Mouse (Mus musculus): ENCODE results near the gene Rpl32. TPM values are rescaled to one million over a fixed set of nuclear protein-coding genes. Genes with fewer than 3 reads are reported as not detected.

The Rpl32 gene
- polyA plus RNA-seq, 2 experiments = 1,510 to 1,878 TPM

GRCm38 (mm10) chr6:115804432-115805192 lies 3.9 kb downstream of the Rpl32 start:
- Histone ChIP-seq H3K9me3 (ENCODE audit: control insufficient read depth, low read length) (no peaks in the 10 kb centered on the region), H3K4me2 (ENCODE audit: low read depth) (no peak overlapping the region), H3K36me3 (replicated peaks; ENCODE audit: control insufficient read depth, insufficient read depth, low read depth) (peaks cover 40% of the 10 kb centered on the region), H3K27me3 (ENCODE audit: control insufficient read depth, insufficient read depth, low read length) (no peaks in the 10 kb centered on the region), H3K27ac (no peak overlapping the region; the same call in 1 of the 2 replicates), H3K4me1 (replicated peaks; ENCODE audit: control insufficient read depth in 2 of 2, insufficient read depth in 2 of 2, low read length in 1 of 2) (peaks cover 0 to 13% of the 10 kb centered on the region in 2 experiments; a peak in 2 of 4 replicates), H3K9ac (replicated peaks) (no peak overlapping the region), H3K4me3 (ENCODE audit: insufficient read depth in 1 of 2, low read depth in 2 of 2, low read length in 2 of 2) (no peak overlapping the region)
- TF ChIP-seq CTCF (IDR thresholded peaks at IDR 0.05; ENCODE audit: low read depth) (no peak), EP300 (IDR thresholded peaks at IDR 0.05; ENCODE audit: low read depth) (no peak)
- DNase-seq (ENCODE audit: low read depth in 3 of 3, low spot score in 3 of 3) (no peak), ATAC-seq (ENCODE audit: insufficient read depth) (no peak)
- WGBS (ENCODE audit: insufficient replicate concordance) = 46% methylated on average over 10 of the region's 10 CpGs

- Histone ChIP-seq H3K9ac (replicated peaks) (no peak overlapping the region), H3K4me3 (ENCODE audit: insufficient read depth in 1 of 2, low read depth in 2 of 2, low read length in 2 of 2) (no peak overlapping the region), H3K27me3 (ENCODE audit: control insufficient read depth, insufficient read depth, low read length) (no peaks in the 10 kb centered on the region), H3K4me1 (replicated peaks; ENCODE audit: control insufficient read depth in 2 of 2, insufficient read depth in 2 of 2, low read length in 1 of 2) (peaks cover 0 to 10% of the 10 kb centered on the region in 2 experiments; a peak in 2 of 4 replicates), H3K36me3 (replicated peaks; ENCODE audit: control insufficient read depth, insufficient read depth, low read depth) (peaks cover 40% of the 10 kb centered on the region), H3K4me2 (ENCODE audit: low read depth) (no peak overlapping the region), H3K27ac (no peak overlapping the region), H3K9me3 (ENCODE audit: control insufficient read depth, low read length) (no peaks in the 10 kb centered on the region)
- DNase-seq (ENCODE audit: low read depth in 3 of 3, low spot score in 3 of 3) = peak in 2 of 3 experiments; percentile 39 to 46
- ATAC-seq (ENCODE audit: insufficient read depth) = 0 out of 2 replicates have a peak, but pooled peaks have one; percentile 27
- WGBS (ENCODE audit: insufficient replicate concordance) = 45% methylated on average over 16 of the region's 16 CpGs
- TF ChIP-seq CTCF (IDR thresholded peaks at IDR 0.05; ENCODE audit: low read depth) (peak; percentile 75), EP300 (IDR thresholded peaks at IDR 0.05; ENCODE audit: low read depth) (no peak)
These were observed 4.8 kb downstream of the Rpl32 start for GRCm38 (mm10) chr6:115803541-115804382.

DNA sequence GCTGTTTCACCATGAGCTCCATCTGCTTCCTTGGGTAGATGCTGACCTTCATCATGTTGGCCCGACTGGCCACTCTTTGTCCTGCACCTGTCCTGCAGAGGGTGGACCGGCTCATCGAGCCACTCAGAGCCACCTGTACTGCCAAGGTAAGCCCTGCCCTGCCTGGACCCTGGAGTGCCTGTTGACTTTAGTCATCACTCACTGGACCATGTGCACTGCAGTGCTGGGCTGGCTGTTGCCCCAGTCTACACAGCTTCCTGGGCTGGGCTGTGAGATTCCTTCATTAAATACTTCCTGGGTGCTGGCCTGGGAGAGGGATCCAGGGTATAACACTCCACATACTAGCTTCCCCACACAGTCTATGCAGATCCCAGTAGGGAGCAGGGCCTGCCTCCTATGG lies 6.7 kb downstream of the Rpl32 start:
- ATAC-seq (ENCODE audit: insufficient read depth) (no peak), DNase-seq (ENCODE audit: low read depth in 3 of 3, low spot score in 3 of 3) (no peak)
- Histone ChIP-seq H3K4me2 (ENCODE audit: low read depth) (no peak overlapping the region), H3K27me3 (ENCODE audit: control insufficient read depth, insufficient read depth, low read length) (no peaks in the 10 kb centered on the region), H3K9ac (replicated peaks) (no peak overlapping the region), H3K27ac (no peak overlapping the region), H3K4me1 (replicated peaks; ENCODE audit: control insufficient read depth in 2 of 2, insufficient read depth in 2 of 2, low read length in 1 of 2) (peaks cover 0 to 6% of the 10 kb centered on the region in 2 experiments; a peak in 2 of 4 replicates), H3K9me3 (ENCODE audit: control insufficient read depth, low read length) (no peaks in the 10 kb centered on the region), H3K36me3 (replicated peaks; ENCODE audit: control insufficient read depth, insufficient read depth, low read depth) (peaks cover 33% of the 10 kb centered on the region), H3K4me3 (ENCODE audit: insufficient read depth in 1 of 2, low read depth in 2 of 2, low read length in 2 of 2) (no peak overlapping the region)
- 89% methylated on average over 3 of the region's 3 CpGs for WGBS (ENCODE audit: insufficient replicate concordance)
- TF ChIP-seq EP300 (IDR thresholded peaks at IDR 0.05; ENCODE audit: low read depth) (no peak), CTCF (IDR thresholded peaks at IDR 0.05; ENCODE audit: low read depth) (no peak)

DNA sequence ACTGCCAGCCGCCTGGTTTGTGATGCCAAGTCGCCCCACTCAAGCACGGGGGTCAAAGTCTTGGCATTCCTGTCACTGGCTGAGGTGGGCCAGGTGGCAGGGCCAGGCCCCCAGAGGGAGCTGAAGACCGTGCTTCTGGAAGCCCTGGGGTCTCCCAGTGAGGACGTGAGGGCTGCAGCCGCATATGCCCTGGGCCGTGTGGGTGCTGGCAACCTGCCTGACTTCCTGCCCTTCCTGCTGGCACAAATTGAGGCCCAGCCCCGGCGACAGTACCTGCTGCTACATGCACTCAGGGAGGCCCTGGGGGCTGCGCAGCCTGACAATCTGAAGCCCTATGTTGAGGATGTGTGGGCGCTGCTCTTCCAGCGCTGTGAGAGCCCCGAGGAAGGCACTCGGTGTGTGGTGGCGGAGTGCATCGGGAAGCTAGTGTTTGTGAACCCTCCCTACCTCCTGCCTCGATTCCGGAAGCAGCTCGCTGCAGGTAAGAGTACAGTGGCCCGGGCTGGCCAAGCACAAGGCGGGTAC lies 15.8 kb downstream of the Rpl32 start:
- no peaks in the 10 kb centered on the region for H3K27me3 ChIP-seq (ENCODE audit: control insufficient read depth, insufficient read depth, low read length)
- ATAC-seq (ENCODE audit: insufficient read depth) = no peak

More for the DNA sequence above, 15.8 kb downstream of the Rpl32 start:
- H3K4me1 ChIP-seq (replicated peaks; ENCODE audit: control insufficient read depth in 2 of 2, insufficient read depth in 2 of 2, low read length in 1 of 2) = no peaks in the 10 kb centered on the region
- H3K36me3 ChIP-seq (replicated peaks; ENCODE audit: control insufficient read depth, insufficient read depth, low read depth) = no peaks in the 10 kb centered on the region
- WGBS (ENCODE audit: insufficient replicate concordance) = 81% methylated on average over 21 of the region's 21 CpGs
- no peaks in the 10 kb centered on the region for H3K9me3 ChIP-seq (ENCODE audit: control insufficient read depth, low read length)
- H3K4me2 ChIP-seq (ENCODE audit: low read depth) = no peak overlapping the region
- no peak overlapping the region for H3K27ac ChIP-seq
- no peak for TF ChIP-seq CTCF (IDR thresholded peaks at IDR 0.05; ENCODE audit: low read depth)
- TF ChIP-seq EP300 (IDR thresholded peaks at IDR 0.05; ENCODE audit: low read depth) = no peak
- H3K9ac ChIP-seq (replicated peaks) = no peak overlapping the region
- no peak overlapping the region for H3K4me3 ChIP-seq (ENCODE audit: insufficient read depth in 1 of 2, low read depth in 2 of 2, low read length in 2 of 2)
- no peak for DNase-seq (ENCODE audit: low read depth in 3 of 3, low spot score in 3 of 3)

Data from liver, embryonic 14.5 days (tissue).